Mouse (Mus musculus): Measurements from ENCODE around the gene Pabpn1. TPM values are rescaled to one million over a fixed set of nuclear protein-coding genes. Genes with fewer than 3 reads are reported as not detected.

The Pabpn1 gene
- polyA plus RNA-seq, 1 experiment from 2014 or later = 123 TPM

DNA sequence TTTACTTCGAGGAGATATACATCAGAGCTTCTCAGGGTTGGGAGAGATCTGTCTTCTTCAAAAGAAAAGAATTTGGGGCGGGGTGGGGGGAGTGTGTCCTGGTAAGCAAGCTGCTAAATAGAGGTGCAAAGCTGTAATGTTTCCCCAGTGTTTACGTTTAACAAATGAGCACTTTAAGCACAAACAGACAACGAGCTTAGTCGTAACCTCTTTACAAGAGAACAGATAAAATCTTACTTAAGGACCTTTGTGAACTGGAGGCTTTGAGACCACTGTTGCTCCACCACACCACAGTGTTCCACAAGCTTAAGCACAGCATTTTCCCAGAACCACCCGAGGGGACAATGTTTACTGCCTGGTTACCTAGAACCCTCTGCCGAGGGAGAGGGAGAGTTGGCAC, 35.0 kb downstream of the Pabpn1 start:
- Histone ChIP-seq H3K4me1 (replicated peaks; ENCODE audit: insufficient read depth, low read length) (peaks cover 22% of the 10 kb centered on the region), H3K27me3 (ENCODE audit: insufficient read depth, low read length) (no peaks in the 10 kb centered on the region), H3K4me2 (ENCODE audit: low read length) (peak overlapping the region; percentile 88), H3K36me3 (ENCODE audit: insufficient read depth, low read length) (no peaks in the 10 kb centered on the region), H3K9me3 (replicated peaks; ENCODE audit: low read length) (no peaks in the 10 kb centered on the region), H3K27ac (peak overlapping the region; percentile 95), H3K4me3 (replicated peaks; ENCODE audit: low read depth, low read length) (no peak overlapping the region), H3K9ac (ENCODE audit: low read depth, low read length) (peak overlapping the region; percentile 80)
- DNase-seq (ENCODE audit: low spot score) = no peak
- ATAC-seq (replicated peaks; ENCODE audit: low FRiP score, low read depth) = no peak
- TF ChIP-seq CTCF (IDR thresholded peaks at IDR 0.05; ENCODE audit: low read depth) = no peak
- WGBS = 22% methylated on average over 7 of the region's 7 CpGs

DNA sequence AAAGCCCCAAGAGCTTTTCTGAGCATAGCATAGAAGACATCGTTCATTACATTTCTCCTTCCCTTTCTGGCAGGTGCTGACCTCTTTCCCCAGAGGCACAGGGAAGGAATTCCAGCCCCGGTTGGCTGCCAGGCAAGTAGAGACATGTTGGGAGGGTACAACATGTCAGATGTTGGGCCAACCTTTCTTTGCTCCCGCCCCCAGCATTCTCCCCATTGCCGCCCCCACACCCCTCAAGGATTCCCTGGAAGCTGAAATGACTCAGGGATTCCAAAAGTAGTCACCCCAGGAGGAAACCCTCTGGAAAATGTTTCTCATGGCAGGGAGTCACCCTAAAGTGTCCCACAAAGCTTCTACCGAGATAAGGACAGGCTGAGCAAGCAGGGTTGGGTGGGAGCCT, 37.5 kb downstream of the Pabpn1 start:
- H3K9ac ChIP-seq (ENCODE audit: low read depth, low read length) = no peak overlapping the region
- no peak overlapping the region for H3K4me2 ChIP-seq (ENCODE audit: low read length)
- 61% methylated on average over 5 of the region's 5 CpGs for WGBS
- peaks cover 13% of the 10 kb centered on the region for H3K4me1 ChIP-seq (replicated peaks; ENCODE audit: insufficient read depth, low read length)
- H3K27ac ChIP-seq = no peak overlapping the region
- H3K27me3 ChIP-seq (ENCODE audit: insufficient read depth, low read length) = no peaks in the 10 kb centered on the region
- no peak for ATAC-seq (replicated peaks; ENCODE audit: low FRiP score, low read depth)
- no peaks in the 10 kb centered on the region for H3K9me3 ChIP-seq (replicated peaks; ENCODE audit: low read length)
- H3K4me3 ChIP-seq (replicated peaks; ENCODE audit: low read depth, low read length) = no peak overlapping the region
- no peaks in the 10 kb centered on the region for H3K36me3 ChIP-seq (ENCODE audit: insufficient read depth, low read length)
- no peak for TF ChIP-seq CTCF (IDR thresholded peaks at IDR 0.05; ENCODE audit: low read depth)
- DNase-seq (ENCODE audit: low spot score) = no peak

DNA sequence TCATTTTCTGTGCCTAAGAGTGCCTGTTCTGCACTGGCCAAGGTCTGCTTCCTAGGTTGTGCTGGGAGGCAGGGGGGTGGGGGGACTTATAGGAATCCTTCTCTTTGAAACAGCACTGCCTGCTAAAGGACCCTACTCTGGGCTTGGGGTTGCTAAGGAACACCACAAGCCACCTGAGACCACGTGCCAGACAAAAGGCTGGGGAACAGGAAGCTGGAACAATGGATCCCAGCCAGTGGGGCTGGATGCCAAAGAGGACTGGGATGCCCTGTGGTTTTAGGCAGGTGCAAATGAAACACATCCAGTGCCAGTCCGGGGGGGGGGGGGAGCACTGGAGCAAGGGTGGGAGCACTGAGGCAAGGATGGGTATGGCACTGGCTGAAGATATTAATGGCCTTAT, 38.1 kb downstream of the Pabpn1 start:
- Histone ChIP-seq H3K9ac (ENCODE audit: low read depth, low read length) (no peak overlapping the region), H3K4me1 (replicated peaks; ENCODE audit: insufficient read depth, low read length) (peaks cover 8% of the 10 kb centered on the region), H3K9me3 (replicated peaks; ENCODE audit: low read length) (no peaks in the 10 kb centered on the region), H3K27ac (no peak overlapping the region), H3K4me3 (replicated peaks; ENCODE audit: low read depth, low read length) (no peak overlapping the region), H3K27me3 (ENCODE audit: insufficient read depth, low read length) (no peaks in the 10 kb centered on the region), H3K4me2 (ENCODE audit: low read length) (no peak overlapping the region), H3K36me3 (ENCODE audit: insufficient read depth, low read length) (no peaks in the 10 kb centered on the region)
- 22% methylated on average over 2 of the region's 2 CpGs for WGBS
- ATAC-seq (replicated peaks; ENCODE audit: low FRiP score, low read depth) (no peak), DNase-seq (ENCODE audit: low spot score) (no peak)
- TF ChIP-seq CTCF (IDR thresholded peaks at IDR 0.05; ENCODE audit: low read depth) = no peak

DNA sequence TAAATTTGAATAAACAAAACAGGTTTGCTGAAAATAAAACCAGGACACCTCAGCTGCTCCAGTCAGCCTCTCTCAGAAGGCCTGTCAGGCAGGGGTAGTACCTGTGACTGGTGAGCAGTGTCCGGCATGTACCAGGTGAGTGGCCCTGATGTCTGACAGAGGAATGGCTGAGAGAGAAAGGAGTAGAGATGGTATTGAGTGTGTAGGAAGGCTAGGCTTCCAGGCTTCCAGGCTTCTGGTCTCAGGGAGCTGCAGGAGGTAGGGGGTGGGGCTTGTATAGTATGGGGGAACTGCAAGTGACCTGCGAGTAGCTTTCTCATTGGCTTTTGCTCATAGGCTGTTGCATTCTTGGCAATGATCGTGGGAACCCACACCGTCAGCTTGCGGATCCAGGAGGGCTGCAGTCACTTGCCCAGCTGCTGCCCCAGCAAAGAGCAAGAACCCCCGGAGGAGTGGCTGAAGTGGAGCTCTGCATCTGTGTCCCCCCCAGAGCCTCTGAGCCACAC, 40.4 kb downstream of the Pabpn1 start, which contains the start of gene Il25:
Gene Il25, plus strand, starts transcription at position 51 of the 506 bp plus-strand sequence.
- no peak within 1 kb of the TSS for H3K9ac ChIP-seq (ENCODE audit: low read depth, low read length)
- no peak within 1 kb of the TSS for H3K4me2 ChIP-seq (ENCODE audit: low read length)
- H3K27ac ChIP-seq = no peak within 1 kb of the TSS
- H3K27me3 ChIP-seq (ENCODE audit: insufficient read depth, low read length) = no peaks in the 10 kb centered on the region
- DNase-seq (ENCODE audit: low spot score) (no peak), ATAC-seq (replicated peaks; ENCODE audit: low FRiP score, low read depth) (0 out of 2 replicates have a peak, but pooled peaks have one; percentile 37)
- peaks cover 8% of the 10 kb centered on the region for H3K4me1 ChIP-seq (replicated peaks; ENCODE audit: insufficient read depth, low read length)
- H3K36me3 ChIP-seq (ENCODE audit: insufficient read depth, low read length) = no peaks in the 10 kb centered on the region
- H3K9me3 ChIP-seq (replicated peaks; ENCODE audit: low read length) = no peaks in the 10 kb centered on the region
- no peak for TF ChIP-seq CTCF (IDR thresholded peaks at IDR 0.05; ENCODE audit: low read depth)
- no peak within 1 kb of the TSS for H3K4me3 ChIP-seq (replicated peaks; ENCODE audit: low read depth, low read length)
- 28% methylated on average over 6 of the region's 6 CpGs for WGBS

DNA sequence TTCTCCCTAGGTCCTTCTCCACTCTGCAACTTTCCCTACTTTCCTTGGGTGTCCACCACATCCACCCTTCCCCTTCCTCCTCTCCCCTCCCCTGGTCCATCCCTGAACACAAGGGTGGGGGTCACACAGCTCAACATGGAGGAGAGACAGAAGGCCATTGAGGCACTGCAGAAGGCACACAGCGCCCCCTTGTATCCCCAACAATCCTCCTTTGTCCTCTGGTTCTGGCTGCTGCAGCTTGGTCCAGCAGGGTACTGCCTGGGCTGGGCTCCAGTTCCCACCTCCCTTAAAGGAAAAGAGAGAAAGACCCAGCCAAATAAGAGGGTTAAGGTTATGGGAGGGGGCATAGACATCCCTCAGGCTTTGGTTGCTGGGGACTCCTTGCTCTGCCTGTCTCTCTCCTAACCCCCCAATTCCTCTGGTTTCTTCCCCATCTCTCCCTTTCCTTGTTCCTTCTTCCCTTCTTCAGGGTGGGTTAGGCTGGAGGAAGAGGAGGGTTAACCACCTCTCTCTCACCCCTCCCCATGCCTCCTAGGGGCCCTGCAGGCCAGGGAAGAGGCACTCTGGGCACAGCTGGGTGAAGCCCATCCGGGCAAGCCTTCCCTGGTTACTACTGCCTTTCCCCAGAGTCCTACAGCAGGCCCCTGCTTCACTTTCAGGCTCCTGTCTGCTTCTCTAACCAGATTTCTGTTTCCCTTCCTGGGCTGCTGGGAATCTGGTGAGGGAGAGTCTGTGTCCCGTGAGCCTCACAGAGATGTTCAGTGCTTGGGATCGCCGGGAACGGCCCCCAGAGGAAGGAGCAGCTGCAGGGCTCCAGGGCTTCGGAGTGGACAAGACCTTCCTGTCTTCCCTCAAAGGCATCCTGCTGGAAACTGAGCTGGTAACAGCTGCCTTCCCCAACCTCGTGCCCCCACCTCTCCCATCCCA, 43.9 kb downstream of the Pabpn1 start, which contains the start of gene Cmtm5:
Gene Cmtm5, plus strand, starts transcription at position 358 of the 927 bp plus-strand sequence.
- H3K4me1 ChIP-seq (replicated peaks; ENCODE audit: insufficient read depth, low read length) = peaks cover 13% of the 10 kb centered on the region
- H3K27ac ChIP-seq = peak within 1 kb of the TSS; percentile 47
- H3K4me2 ChIP-seq (ENCODE audit: low read length) = no peak within 1 kb of the TSS
- no peaks in the 10 kb centered on the region for H3K9me3 ChIP-seq (replicated peaks; ENCODE audit: low read length)
- H3K9ac ChIP-seq (ENCODE audit: low read depth, low read length) = peak within 1 kb of the TSS; percentile 35; the same call in 1 of the 2 replicates
- H3K36me3 ChIP-seq (ENCODE audit: insufficient read depth, low read length) = no peaks in the 10 kb centered on the region
- ATAC-seq (replicated peaks; ENCODE audit: low FRiP score, low read depth) (peak; percentile 11; the same call in 1 of the 2 replicates), DNase-seq (ENCODE audit: low spot score) (no peak)
- no peak within 1 kb of the TSS for H3K4me3 ChIP-seq (replicated peaks; ENCODE audit: low read depth, low read length)
- no peaks in the 10 kb centered on the region for H3K27me3 ChIP-seq (ENCODE audit: insufficient read depth, low read length)
- TF ChIP-seq CTCF (IDR thresholded peaks at IDR 0.05; ENCODE audit: low read depth) = peak; percentile 38; the same call in 1 of the 2 replicates
- 22% methylated on average over 8 of the region's 8 CpGs for WGBS

DNA sequence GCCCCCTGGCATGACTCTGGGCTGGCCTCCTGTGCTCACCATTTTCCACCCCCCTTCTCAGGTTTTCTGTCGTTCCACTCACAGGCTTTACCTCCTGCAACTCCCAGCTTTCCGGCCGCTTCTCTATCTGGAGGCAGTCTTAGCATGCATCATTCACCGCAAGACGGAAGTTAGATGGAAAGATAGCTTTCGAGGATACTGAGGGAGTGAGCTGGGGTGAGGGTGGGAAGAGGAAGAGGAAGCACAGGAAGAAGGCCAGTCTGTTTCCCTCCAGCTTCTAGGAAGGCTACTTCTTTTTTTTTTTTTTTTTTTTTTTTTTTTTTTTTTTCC, 44.5 kb downstream of the Pabpn1 start:
- Histone ChIP-seq H3K9me3 (replicated peaks; ENCODE audit: low read length) (no peaks in the 10 kb centered on the region), H3K4me3 (replicated peaks; ENCODE audit: low read depth, low read length) (no peak overlapping the region), H3K9ac (ENCODE audit: low read depth, low read length) (no peak overlapping the region), H3K36me3 (ENCODE audit: insufficient read depth, low read length) (no peaks in the 10 kb centered on the region), H3K27me3 (ENCODE audit: insufficient read depth, low read length) (no peaks in the 10 kb centered on the region), H3K27ac (peak overlapping the region; percentile 47; the same call in 1 of the 2 replicates), H3K4me2 (ENCODE audit: low read length) (no peak overlapping the region), H3K4me1 (replicated peaks; ENCODE audit: insufficient read depth, low read length) (peaks cover 13% of the 10 kb centered on the region)
- ATAC-seq (replicated peaks; ENCODE audit: low FRiP score, low read depth) (0 out of 2 replicates have a peak, but pooled peaks have one; percentile 7), DNase-seq (ENCODE audit: low spot score) (peak; percentile 66)
- TF ChIP-seq CTCF (IDR thresholded peaks at IDR 0.05; ENCODE audit: low read depth) = no peak
- WGBS = 23% methylated on average over 6 of the region's 6 CpGs

Measured in kidney, postnatal 0 days (tissue).